Mouse (Mus musculus): Measurements from ENCODE around the gene Ncam1. TPM values are rescaled to one million over a fixed set of nuclear protein-coding genes. Genes with fewer than 3 reads are reported as not detected.

Ncam1 gene
- polyA plus RNA-seq, 1 experiment from 2014 or later: 25.2 TPM

DNA sequence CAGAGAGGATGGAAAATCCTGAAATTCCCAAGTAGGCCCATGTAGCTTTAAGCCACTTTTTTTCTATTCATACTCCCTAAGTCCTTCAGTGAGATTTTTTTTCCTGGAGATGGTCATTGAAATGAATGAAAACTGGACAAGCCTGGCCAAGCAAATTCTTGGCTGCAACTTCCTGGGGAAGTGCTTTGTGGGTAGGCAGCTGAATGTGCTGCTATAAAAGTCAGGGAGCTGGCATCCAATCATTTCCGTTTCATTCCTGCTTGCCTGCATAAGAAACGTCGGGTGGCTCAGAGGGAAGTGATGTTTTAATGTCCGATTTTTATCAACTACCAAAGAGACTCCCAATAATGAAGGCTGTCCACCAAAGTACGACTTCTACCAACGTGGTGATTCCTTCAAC, 61.6 kb downstream of the Ncam1 start:
- H3K27me3 ChIP-seq (ENCODE audit: control insufficient read depth, insufficient read depth, low read depth, low read length): no peaks in the 10 kb centered on the region
- ATAC-seq (ENCODE audit: low read depth): no peak
- H3K4me3 ChIP-seq (ENCODE audit: low read length): no peak overlapping the region
- 81% methylated on average over 6 of the region's 6 CpGs for WGBS
- no peaks in the 10 kb centered on the region for H3K4me1 ChIP-seq (replicated peaks; ENCODE audit: control insufficient read depth, insufficient read depth, low read length)
- no peak overlapping the region for H3K27ac ChIP-seq (ENCODE audit: low read length)
- H3K9me3 ChIP-seq (ENCODE audit: control insufficient read depth, low read length): no peaks in the 10 kb centered on the region
- H3K9ac ChIP-seq (ENCODE audit: low read length): no peak overlapping the region
- H3K36me3 ChIP-seq (ENCODE audit: control insufficient read depth, insufficient read depth, low read length): no peaks in the 10 kb centered on the region
- no peak overlapping the region for H3K4me2 ChIP-seq (ENCODE audit: low read depth, low read length)

DNA sequence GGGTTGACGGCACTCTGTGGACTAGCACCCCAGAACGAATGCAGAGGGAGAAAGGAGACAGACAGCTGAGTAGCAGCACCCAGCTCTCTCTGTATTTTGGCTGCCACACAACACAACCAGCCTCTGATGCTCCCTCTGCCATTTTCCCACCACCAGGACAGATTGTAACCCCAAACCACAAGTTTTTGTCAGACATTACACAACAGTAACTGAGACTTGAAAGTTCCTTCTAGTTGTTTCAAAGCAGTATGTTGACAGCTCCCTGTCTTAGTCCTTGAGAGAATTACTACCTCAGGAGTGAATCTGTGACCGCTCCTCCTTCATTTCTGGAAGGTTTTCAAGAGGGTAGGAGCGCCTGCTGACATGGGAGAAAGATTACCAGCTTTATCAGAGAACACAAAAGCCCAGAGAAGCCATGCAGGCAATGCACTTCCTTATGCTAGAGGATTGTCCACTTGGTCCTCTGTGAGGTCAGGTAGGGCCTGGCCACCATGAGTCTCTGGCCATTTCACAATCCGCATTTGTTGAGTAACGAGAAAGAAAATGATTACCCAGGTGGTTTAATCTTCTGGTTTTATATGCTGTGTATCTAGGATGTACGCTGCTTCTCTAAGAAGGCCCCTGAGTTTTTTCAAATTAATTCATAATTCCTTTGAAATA, 64.2 kb downstream of the Ncam1 start:
- no peaks in the 10 kb centered on the region for H3K4me1 ChIP-seq (replicated peaks; ENCODE audit: control insufficient read depth, insufficient read depth, low read length)
- no peak overlapping the region for H3K4me2 ChIP-seq (ENCODE audit: low read depth, low read length)
- no peak overlapping the region for H3K27ac ChIP-seq (ENCODE audit: low read length)
- WGBS: 77% methylated on average over 7 of the region's 7 CpGs
- H3K9ac ChIP-seq (ENCODE audit: low read length): no peak overlapping the region
- H3K9me3 ChIP-seq (ENCODE audit: control insufficient read depth, low read length): no peaks in the 10 kb centered on the region
- no peaks in the 10 kb centered on the region for H3K36me3 ChIP-seq (ENCODE audit: control insufficient read depth, insufficient read depth, low read length)
- no peaks in the 10 kb centered on the region for H3K27me3 ChIP-seq (ENCODE audit: control insufficient read depth, insufficient read depth, low read depth, low read length)
- no peak overlapping the region for H3K4me3 ChIP-seq (ENCODE audit: low read length)
- no peak for ATAC-seq (ENCODE audit: low read depth)

DNA sequence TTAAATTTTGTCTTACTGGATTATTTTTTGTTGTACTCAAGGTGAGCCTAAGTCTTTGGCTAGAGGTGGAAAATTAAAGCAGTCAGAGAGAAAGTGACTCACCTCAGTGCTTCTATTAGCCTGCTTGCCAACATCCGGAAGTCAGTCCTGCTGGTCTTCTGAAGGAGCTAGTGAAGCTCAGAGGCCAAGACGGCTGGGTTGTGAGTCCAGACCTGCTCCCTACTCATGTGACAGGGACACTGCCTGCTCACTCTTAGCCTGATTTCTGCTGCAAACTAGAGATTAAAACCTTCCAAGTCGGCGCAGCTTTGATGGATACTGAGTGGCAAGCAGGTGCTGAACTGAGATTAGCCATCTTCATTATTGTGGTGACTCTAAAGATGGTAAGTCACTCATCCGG, 65.0 kb downstream of the Ncam1 start:
- Histone ChIP-seq H3K4me3 (ENCODE audit: low read length) (no peak overlapping the region), H3K36me3 (ENCODE audit: control insufficient read depth, insufficient read depth, low read length) (no peaks in the 10 kb centered on the region), H3K4me2 (ENCODE audit: low read depth, low read length) (no peak overlapping the region), H3K27me3 (ENCODE audit: control insufficient read depth, insufficient read depth, low read depth, low read length) (no peaks in the 10 kb centered on the region), H3K9ac (ENCODE audit: low read length) (no peak overlapping the region), H3K27ac (ENCODE audit: low read length) (no peak overlapping the region), H3K4me1 (replicated peaks; ENCODE audit: control insufficient read depth, insufficient read depth, low read length) (no peaks in the 10 kb centered on the region), H3K9me3 (ENCODE audit: control insufficient read depth, low read length) (no peaks in the 10 kb centered on the region)
- WGBS: 77% methylated on average over 5 of the region's 5 CpGs
- no peak for ATAC-seq (ENCODE audit: low read depth)

DNA sequence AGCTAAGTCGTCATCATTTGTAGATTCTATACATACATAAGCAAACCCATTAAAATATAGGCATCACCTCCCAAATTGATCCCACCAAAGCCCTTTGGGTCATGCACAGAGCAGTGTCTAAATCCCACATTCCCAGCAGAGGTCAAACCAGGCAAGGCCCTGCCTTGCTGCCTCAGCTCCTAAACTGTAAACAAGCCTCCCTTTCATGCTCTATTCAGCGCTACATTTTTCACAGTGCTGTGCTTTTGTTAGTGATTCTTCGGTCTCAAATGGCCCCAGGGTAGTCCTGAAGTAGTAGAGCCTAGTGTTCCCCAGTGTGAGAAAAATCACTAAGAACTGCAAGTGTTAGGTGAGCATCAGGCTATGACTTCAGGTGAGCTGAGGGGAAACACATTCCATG, 69.2 kb downstream of the Ncam1 start:
- H3K27ac ChIP-seq (ENCODE audit: low read length): no peak overlapping the region
- whole genome bisulfite sequencing: 42% methylated on average over 3 of the region's 3 CpGs
- H3K27me3 ChIP-seq (ENCODE audit: control insufficient read depth, insufficient read depth, low read depth, low read length): no peaks in the 10 kb centered on the region
- H3K4me2 ChIP-seq (ENCODE audit: low read depth, low read length): no peak overlapping the region
- no peaks in the 10 kb centered on the region for H3K36me3 ChIP-seq (ENCODE audit: control insufficient read depth, insufficient read depth, low read length)
- no peak overlapping the region for H3K9ac ChIP-seq (ENCODE audit: low read length)
- H3K4me1 ChIP-seq (replicated peaks; ENCODE audit: control insufficient read depth, insufficient read depth, low read length): no peaks in the 10 kb centered on the region
- no peak overlapping the region for H3K4me3 ChIP-seq (ENCODE audit: low read length)
- no peaks in the 10 kb centered on the region for H3K9me3 ChIP-seq (ENCODE audit: control insufficient read depth, low read length)
- ATAC-seq (ENCODE audit: low read depth): no peak

DNA sequence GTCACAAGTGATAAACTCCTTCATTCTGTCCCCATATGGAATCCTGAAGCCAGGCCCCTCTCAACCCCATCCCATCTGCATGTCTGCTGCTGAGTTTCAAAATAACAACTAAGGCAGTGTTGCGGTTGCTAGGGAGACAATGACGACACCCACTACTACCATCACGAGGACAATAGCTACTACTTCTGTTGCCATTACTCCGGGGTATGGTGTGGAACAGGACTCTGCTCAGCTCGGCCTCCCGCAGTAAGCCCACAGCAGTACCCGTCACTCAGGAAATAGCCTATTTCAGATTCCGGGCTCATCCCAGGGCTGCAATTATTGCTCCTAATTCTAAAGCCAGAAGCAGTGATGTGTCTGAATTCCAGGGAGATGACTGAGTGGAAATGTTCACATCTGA, 70.5 kb downstream of the Ncam1 start:
- no peaks in the 10 kb centered on the region for H3K4me1 ChIP-seq (replicated peaks; ENCODE audit: control insufficient read depth, insufficient read depth, low read length)
- 72% methylated on average over 8 of the region's 8 CpGs for WGBS
- no peaks in the 10 kb centered on the region for H3K27me3 ChIP-seq (ENCODE audit: control insufficient read depth, insufficient read depth, low read depth, low read length)
- no peak overlapping the region for H3K4me3 ChIP-seq (ENCODE audit: low read length)
- no peaks in the 10 kb centered on the region for H3K9me3 ChIP-seq (ENCODE audit: control insufficient read depth, low read length)
- no peak overlapping the region for H3K27ac ChIP-seq (ENCODE audit: low read length)
- no peak for ATAC-seq (ENCODE audit: low read depth)
- H3K36me3 ChIP-seq (ENCODE audit: control insufficient read depth, insufficient read depth, low read length): no peaks in the 10 kb centered on the region
- H3K9ac ChIP-seq (ENCODE audit: low read length): no peak overlapping the region
- no peak overlapping the region for H3K4me2 ChIP-seq (ENCODE audit: low read depth, low read length)

DNA sequence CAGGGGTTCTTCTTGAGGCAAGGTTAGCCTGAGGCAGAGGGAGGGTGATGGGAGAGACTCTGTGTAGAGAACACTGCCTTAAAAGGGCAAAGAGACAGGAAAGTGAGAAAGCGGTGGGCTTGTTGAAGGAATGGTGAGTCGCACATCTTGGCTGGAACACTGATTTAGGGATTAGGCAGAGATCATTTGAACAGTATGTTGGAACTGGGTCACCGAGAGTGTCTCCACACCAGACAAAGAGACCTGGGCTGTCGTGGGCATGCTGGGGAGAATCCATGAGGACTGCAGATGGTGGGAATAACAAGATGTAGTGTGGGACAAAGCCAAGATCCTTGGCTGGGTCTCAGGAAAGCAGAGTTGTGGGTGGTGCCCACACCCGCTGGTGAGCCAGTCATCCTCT, 76.0 kb downstream of the Ncam1 start:
- no peaks in the 10 kb centered on the region for H3K9me3 ChIP-seq (ENCODE audit: control insufficient read depth, low read length)
- WGBS: 75% methylated on average over 5 of the region's 5 CpGs
- no peak overlapping the region for H3K4me3 ChIP-seq (ENCODE audit: low read length)
- H3K27me3 ChIP-seq (ENCODE audit: control insufficient read depth, insufficient read depth, low read depth, low read length): no peaks in the 10 kb centered on the region
- H3K4me1 ChIP-seq (replicated peaks; ENCODE audit: control insufficient read depth, insufficient read depth, low read length): no peaks in the 10 kb centered on the region
- H3K27ac ChIP-seq (ENCODE audit: low read length): no peak overlapping the region
- H3K4me2 ChIP-seq (ENCODE audit: low read depth, low read length): no peak overlapping the region
- H3K36me3 ChIP-seq (ENCODE audit: control insufficient read depth, insufficient read depth, low read length): no peaks in the 10 kb centered on the region
- ATAC-seq (ENCODE audit: low read depth): no peak
- no peak overlapping the region for H3K9ac ChIP-seq (ENCODE audit: low read length)

DNA sequence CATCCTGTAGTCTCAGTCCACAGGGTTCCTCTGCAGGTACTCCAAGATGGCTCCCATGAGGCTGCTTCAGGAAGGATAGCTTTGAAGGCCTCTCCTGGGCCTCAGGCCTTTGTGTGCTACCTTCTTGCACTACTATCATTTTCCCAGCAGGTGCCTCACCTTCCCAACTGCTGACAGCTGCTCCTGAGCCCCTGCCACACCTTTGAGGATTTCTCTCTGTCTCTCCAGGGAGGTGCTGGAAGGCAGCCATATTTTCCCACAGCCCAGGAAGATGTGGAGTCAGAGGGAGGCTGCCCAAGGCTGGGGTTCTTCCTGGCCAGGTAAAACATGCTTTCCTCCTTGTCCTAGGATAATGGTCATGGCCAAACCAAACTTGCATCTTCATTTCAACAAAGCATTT, 83.6 kb downstream of the Ncam1 start:
- no peaks in the 10 kb centered on the region for H3K9me3 ChIP-seq (ENCODE audit: control insufficient read depth, low read length)
- no peaks in the 10 kb centered on the region for H3K27me3 ChIP-seq (ENCODE audit: control insufficient read depth, insufficient read depth, low read depth, low read length)
- ATAC-seq (ENCODE audit: low read depth): no peak
- no peak overlapping the region for H3K4me3 ChIP-seq (ENCODE audit: low read length)
- no peak overlapping the region for H3K4me2 ChIP-seq (ENCODE audit: low read depth, low read length)
- H3K4me1 ChIP-seq (replicated peaks; ENCODE audit: control insufficient read depth, insufficient read depth, low read length): no peaks in the 10 kb centered on the region
- H3K36me3 ChIP-seq (ENCODE audit: control insufficient read depth, insufficient read depth, low read length): no peaks in the 10 kb centered on the region
- H3K27ac ChIP-seq (ENCODE audit: low read length): no peak overlapping the region
- no peak overlapping the region for H3K9ac ChIP-seq (ENCODE audit: low read length)

DNA sequence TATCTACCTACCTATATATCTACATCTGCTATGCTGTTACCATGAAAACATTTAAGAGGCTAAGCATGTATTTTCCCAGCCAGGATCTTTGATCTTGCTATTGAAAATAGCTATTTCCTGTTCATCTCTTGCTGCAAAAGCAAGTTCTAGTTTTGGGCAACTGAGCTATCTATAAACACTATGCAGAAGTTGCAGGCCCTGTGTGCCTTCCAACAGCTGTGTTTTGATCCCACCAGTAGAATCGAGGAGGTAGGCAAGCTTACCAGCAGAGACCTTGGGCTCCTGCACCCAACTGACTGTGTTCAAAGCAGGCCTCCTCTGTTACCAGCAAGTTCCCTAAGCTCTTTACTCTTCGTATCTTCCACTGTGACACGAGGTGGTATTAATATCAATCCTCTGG, 84.6 kb downstream of the Ncam1 start:
- H3K4me3 ChIP-seq (ENCODE audit: low read length): no peak overlapping the region
- no peak overlapping the region for H3K27ac ChIP-seq (ENCODE audit: low read length)
- no peaks in the 10 kb centered on the region for H3K4me1 ChIP-seq (replicated peaks; ENCODE audit: control insufficient read depth, insufficient read depth, low read length)
- ATAC-seq (ENCODE audit: low read depth): no peak
- H3K27me3 ChIP-seq (ENCODE audit: control insufficient read depth, insufficient read depth, low read depth, low read length): no peaks in the 10 kb centered on the region
- H3K36me3 ChIP-seq (ENCODE audit: control insufficient read depth, insufficient read depth, low read length): no peaks in the 10 kb centered on the region
- 68% methylated on average over 3 of the region's 3 CpGs for WGBS
- no peak overlapping the region for H3K4me2 ChIP-seq (ENCODE audit: low read depth, low read length)
- H3K9me3 ChIP-seq (ENCODE audit: control insufficient read depth, low read length): no peaks in the 10 kb centered on the region
- H3K9ac ChIP-seq (ENCODE audit: low read length): no peak overlapping the region

DNA sequence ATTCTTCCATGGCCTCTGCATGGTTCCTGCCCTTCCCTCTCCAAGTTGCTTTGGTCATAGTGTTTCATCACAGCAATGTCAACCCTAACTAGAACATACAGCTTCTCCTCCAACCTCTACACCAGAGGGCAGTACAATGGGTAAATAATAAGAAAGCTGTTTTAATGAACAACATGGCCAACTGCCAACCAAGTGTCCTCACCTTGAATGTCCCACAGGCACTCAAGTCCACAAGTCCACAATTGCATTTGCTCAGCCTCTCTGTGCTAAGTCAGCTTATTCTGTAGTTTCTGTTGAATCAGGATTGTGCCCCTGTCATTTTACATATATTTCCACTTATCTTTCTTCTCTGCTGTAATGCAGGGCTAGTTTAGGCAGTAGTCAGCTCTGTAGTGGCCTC, 91.1 kb downstream of the Ncam1 start:
- Histone ChIP-seq H3K4me2 (ENCODE audit: low read depth, low read length) (no peak overlapping the region), H3K9ac (ENCODE audit: low read length) (no peak overlapping the region), H3K9me3 (ENCODE audit: control insufficient read depth, low read length) (no peaks in the 10 kb centered on the region), H3K4me1 (replicated peaks; ENCODE audit: control insufficient read depth, insufficient read depth, low read length) (no peaks in the 10 kb centered on the region), H3K27me3 (ENCODE audit: control insufficient read depth, insufficient read depth, low read depth, low read length) (no peaks in the 10 kb centered on the region), H3K4me3 (ENCODE audit: low read length) (no peak overlapping the region), H3K36me3 (ENCODE audit: control insufficient read depth, insufficient read depth, low read length) (no peaks in the 10 kb centered on the region), H3K27ac (ENCODE audit: low read length) (no peak overlapping the region)
- no peak for ATAC-seq (ENCODE audit: low read depth)

Measured in lung, embryonic 16.5 days (tissue).